Mouse (Mus musculus) spleen, postnatal 14 days (tissue): ENCODE measurements around the gene Fry.

Source experiments
- DNase-seq, 2 experiments: peaks; one replicate each; pipeline ENCODE4 v3.0.0; 2021 to 2022; ENCODE audit warnings: low spot score in 2 of 2

The Fry gene

GRCm38 (mm10) chr5:150332810-150333209 lies 214.4 kb downstream of the Fry start:
- no peak for DNase-seq

DNA sequence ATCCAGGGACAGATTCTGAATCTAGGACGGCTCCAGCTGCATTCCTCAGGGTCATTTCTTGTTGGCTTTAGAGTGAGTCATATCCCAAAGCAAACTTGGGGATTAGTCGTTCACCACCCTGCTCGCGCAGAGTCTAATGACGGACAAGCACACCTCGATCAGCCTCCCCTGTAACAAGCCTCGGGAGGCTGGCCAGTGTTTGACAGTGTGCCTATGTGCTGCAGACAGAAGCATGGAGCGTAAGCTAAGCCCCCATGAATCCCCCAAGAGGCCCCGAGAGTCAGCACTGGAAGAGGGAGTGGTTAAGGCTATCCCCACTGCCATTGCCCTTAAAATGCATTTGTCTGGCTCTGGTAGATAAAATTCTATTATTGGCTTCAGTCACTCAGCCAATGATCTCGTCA lies 214.9 kb downstream of the Fry start:
- DNase-seq, result no peak

- no peak for DNase-seq
Observed at GRCm38 (mm10) chr5:150336451-150336850, 218.0 kb downstream of the Fry start.

DNA sequence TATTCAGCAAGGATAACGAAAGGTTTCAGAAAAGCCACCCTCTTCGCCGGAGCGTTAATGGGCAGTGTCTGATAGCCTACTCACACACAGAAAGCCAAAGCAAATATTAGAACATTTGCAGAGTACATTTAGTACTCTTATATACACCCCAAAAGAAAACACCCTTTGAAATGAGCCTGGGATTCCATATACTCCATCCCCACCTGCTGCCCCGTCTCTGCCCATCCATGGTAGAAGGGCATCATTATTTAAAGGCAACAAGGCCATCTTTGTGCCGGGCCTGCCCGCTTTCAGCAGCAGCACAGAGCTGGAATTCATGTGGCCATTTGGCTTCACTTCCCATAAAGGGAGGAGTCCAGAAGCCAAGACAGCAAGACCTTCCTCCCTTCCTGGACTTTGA lies 219.3 kb downstream of the Fry start:
- DNase-seq, result no peak

DNA sequence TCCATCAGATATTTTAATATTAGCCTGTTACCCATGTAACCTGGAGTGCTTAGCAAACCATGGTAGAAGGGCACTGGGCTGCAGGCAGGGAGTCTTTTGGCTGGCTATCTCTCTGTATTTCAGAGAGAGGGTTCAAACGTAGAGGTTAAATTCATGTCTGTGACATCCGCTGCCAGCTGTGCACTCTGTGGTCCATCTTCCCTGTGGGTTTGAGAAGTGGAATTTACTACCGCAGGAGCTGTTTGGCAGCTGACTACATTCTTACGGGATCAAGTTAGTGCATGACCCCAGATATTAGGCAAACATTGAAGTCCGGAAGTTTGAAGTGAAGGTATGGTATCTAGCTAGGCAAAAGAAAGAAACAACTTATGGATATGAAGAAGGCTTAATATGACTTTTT lies 222.5 kb downstream of the Fry start:
- no peak for DNase-seq

DNA sequence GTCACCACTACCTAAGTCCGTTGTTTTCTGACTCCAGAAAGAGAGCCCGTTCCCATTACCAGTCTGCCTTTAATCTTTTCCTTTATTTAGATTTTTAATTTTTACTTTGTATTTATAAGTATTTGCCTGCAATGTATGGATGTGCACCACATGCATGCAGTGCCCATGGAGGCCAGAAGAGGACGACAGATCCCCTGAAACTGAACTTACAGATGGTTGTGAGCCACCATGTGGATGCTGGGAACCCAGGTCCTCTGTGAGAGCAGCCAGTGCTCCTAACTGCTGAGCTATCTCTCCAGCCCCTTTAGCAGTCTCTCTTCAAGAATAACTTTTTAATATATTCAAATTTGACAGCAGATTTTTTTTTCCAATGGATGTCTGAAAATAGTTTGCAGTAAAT lies 223.7 kb downstream of the Fry start:
- no peak for DNase-seq

DNA sequence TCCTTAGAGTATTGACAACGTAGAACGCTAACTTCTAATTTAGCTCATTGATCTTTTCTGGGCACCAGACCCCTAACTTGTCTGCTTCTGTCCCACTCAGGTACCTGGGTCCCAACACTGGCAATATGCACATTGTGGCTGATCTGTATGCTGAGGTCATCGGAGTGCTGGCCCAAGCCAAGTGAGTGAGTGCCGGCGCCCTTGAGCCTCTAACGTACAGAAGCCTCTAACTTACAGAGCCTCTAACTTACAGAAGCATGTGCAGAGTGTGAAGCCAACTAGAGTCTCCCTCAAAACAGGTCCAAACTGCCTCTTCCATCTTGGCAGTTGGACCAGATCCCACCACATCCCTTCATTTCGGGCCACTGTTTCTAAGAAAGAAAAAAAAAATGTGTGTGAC lies 227.5 kb downstream of the Fry start:
- no peak for DNase-seq

- no peak for DNase-seq
Observed at GRCm38 (mm10) chr5:150346378-150346777, 227.9 kb downstream of the Fry start.

DNA sequence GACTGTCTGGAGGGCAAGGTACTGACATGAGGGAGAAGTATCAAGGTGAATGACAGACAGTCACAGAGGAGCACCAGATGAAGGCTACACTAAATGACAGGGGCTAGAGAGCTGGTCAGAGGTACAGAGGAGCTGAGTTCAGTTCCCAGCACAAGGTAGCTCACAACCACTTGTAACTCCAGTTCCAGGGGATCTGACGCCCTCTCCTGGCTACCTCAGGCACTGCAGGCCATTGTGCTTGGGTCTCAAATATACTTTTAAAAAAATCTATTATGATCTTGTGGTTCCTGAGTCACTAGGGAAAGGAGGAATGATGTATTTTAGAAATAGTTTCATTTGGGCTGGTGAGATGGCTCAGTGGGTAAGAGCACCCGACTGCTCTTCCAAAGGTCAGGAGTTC lies 229.4 kb downstream of the Fry start:
- DNase-seq, result no peak

- no peak for DNase-seq
Observed at GRCm38 (mm10) chr5:150348302-150348701, 229.9 kb downstream of the Fry start.

DNA sequence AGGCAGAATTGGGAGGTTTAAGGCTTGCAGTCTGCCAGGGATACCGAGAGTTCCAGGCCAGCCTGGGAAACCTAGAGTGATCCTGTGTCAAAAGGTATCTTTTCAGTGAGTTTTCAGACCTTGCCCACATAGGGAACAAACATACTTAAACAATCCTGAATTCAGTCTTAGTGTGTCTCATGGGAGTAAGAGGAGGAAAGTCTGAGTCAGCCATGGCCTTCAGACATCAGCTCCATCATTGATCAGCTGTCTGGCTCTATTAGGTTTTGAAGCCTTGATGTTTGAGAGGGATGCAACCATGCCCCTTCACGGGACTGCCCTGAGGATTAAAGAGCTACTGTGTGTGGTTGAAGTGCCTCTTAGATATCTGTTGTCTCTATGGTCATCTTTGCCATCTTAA lies 232.7 kb downstream of the Fry start:
- DNase-seq, result no peak

- DNase-seq, result no peak
Observed at GRCm38 (mm10) chr5:150358671-150359070, 240.2 kb downstream of the Fry start.

GRCm38 (mm10) chr5:150362241-150362640 lies 243.8 kb downstream of the Fry start:
- no peak for DNase-seq

DNA sequence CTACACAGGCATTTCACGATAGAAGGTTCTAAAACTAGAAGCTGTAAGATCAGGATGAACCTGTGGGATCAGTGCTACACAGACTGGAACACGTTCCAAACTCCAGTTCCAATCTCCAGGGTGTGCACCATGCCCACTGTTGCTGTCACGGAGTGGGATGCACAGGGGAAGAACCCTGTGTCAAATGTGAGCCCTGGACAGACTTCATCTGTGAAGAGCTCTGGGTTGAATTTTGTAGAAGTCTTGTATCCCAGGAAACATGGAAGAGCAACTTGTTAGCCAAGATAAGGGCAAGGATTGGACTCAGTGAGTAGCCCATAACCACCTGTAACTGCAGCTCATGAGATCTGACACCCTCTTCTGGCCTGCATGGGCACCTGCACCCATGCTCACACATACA lies 246.2 kb downstream of the Fry start:
- no peak for DNase-seq

DNA sequence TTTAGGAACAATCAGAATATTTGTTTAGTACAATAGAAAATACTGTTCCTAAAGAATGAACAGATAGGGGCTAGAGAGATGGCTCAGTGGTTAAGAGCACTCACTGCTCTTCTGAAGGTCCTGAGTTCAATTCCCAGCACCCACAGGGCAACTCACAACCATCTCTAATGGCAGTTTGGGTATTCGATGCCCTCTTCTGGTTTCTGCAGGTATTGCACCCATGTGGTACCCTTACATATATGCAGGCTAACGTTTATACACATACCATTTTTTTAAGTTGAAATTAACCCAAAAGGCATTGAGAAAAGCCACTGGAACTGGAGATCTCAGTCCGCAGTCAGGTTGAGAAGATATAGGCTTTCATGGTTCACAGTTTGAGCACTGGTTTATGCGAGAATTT lies 248.6 kb downstream of the Fry start:
- DNase-seq, result no peak

GRCm38 (mm10) chr5:150370291-150370690 lies 251.8 kb downstream of the Fry start:
- DNase-seq, result no peak

DNA sequence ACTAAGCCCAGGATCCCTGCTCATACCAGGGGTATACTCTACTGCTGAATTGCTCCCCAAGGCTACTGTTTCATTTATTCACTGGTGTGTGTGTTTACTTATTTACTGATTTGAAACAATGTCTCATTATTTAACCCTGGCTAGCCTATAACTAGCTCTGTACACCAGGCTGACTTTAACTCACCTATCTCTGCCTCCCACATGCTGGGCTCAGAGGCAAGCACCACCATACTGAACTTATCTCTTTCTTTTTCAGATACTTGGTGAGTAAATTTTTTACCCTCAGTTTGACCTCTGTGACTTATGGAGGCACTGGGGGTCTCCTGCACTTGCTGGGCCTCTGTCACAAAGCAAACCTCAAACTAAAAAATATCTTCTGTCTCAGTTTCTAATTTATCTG lies 252.4 kb downstream of the Fry start:
- no peak for DNase-seq

DNA sequence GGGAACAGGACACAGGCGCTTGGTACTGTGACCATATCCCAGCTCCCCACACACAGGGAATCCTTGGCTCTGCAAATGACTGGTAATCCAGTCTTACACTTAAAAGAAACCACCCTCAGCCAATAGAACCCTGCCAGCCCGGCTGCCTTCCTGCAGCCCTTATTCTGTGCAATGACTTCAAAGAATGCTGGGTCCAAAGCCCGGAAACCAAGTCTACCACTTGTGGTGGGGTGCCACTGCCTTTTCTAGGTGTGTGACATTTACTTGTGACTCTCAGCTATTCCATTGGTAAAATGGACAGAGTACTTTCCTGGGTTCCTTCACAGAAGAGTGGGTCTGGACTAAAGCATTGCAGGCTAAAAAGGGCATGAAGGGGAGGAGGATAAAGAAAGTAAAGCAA lies 254.5 kb downstream of the Fry start:
- no peak for DNase-seq

GRCm38 (mm10) chr5:150374778-150375559 lies 256.5 kb downstream of the Fry start:
- no peak for DNase-seq

DNA sequence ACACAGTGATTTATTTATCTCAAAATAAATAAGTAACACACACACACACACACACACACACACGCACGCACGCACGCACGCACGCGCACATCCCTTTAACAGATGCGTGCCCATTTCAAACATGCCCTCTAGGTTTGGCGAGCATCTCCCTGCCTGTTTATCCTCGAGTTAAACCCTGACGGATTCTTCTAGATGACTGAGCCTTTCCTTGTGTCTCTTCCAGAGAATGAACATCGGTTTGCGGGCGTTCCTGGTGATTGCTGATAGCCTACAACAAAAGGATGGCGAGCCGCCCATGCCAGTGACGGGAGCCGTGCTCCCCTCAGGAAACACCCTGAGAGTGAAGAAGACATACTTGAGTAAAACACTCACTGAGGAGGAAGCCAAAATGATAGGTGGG lies 260.1 kb downstream of the Fry start:
- no peak for DNase-seq

- no peak for DNase-seq
Observed at GRCm38 (mm10) chr5:150380767-150381166, 262.3 kb downstream of the Fry start.

DNA sequence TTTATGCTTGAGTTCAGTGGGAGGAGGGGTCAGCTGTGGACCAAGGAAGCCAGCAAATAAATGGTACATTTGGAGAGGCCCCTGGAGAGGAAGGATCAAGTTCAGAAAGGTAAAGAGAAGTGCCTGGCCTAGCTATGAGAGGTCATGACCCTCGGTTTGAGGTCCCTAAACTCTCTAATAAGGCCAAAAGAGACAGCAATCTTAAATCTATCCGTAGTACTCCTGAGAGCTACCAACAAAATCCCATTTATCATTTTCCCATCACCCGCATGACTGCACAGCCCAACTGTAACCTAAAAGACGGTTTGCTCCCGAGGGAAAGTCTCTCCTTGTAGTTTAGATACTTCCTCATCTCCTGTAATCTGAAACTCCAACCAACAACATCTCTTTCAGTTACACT lies 264.0 kb downstream of the Fry start:
- no peak for DNase-seq

DNA sequence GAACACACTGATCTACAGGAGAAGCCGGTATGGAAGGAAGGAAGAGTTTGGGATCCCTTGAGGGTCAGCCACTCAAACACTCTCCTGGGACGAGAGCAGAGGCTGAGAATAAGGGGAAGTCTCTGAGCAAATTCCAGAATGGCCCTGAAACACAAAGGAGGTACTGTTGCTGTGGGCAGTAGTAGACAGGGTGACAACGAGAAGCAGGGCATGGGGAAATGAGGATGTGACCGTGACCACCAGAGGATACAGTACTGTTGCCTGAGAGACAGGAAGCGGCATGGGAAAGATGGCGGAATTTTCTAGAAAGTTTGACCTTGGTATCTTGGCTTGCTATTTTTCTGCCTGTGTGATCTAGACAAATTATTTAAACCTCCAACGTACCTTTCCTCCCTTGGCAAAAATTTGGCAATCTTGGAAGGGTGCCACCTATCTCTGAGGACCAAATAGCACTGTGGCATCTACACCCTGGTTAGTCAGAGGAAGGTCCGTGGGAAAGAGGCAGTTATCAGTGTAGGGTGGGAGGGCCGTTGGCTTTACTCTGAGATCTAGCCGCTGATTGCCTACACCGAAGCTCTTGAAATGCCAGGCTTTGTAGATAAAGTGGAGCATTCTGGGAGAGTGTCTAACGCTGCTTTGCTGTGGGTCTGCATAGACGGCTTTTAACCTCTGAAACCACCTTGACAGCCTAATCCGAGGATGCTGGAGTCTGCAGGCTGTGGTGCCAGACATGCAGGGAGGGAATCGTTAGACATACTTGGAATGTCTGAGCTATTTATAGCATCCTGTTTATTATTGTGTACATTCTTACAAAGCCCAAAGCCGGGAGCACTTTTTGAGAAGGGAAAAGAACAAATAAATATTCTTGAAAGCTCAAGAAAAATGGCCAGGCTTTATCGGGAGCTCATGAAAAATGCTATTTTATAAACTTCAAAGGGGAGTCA lies 266.1 kb downstream of the Fry start:
- DNase-seq, result no peak
